Mouse (Mus musculus) testis, adult 2 months (tissue): ENCODE results near the gene Gp1bb.

Experiments used
- CTCF ChIP-seq: fragments of 200-500 bp; IDR thresholded peaks from 2 replicates; pipeline ENCODE4 v1.5.1; 2012; ENCODE audit warnings: low read depth, mild to moderate bottlenecking, inconsistent platforms, low read length, moderate library complexity; ENCODE audit not compliant: control insufficient read depth, insufficient read depth, insufficient replicate concordance
- POLR2A ChIP-seq: fragments of 200-500 bp; IDR thresholded peaks from 2 replicates; pipeline ENCODE4 v1.6.1; 2012; ENCODE audit warnings: low read depth, mild to moderate bottlenecking, inconsistent platforms, low read length, moderate library complexity; ENCODE audit not compliant: control insufficient read depth

DNA sequence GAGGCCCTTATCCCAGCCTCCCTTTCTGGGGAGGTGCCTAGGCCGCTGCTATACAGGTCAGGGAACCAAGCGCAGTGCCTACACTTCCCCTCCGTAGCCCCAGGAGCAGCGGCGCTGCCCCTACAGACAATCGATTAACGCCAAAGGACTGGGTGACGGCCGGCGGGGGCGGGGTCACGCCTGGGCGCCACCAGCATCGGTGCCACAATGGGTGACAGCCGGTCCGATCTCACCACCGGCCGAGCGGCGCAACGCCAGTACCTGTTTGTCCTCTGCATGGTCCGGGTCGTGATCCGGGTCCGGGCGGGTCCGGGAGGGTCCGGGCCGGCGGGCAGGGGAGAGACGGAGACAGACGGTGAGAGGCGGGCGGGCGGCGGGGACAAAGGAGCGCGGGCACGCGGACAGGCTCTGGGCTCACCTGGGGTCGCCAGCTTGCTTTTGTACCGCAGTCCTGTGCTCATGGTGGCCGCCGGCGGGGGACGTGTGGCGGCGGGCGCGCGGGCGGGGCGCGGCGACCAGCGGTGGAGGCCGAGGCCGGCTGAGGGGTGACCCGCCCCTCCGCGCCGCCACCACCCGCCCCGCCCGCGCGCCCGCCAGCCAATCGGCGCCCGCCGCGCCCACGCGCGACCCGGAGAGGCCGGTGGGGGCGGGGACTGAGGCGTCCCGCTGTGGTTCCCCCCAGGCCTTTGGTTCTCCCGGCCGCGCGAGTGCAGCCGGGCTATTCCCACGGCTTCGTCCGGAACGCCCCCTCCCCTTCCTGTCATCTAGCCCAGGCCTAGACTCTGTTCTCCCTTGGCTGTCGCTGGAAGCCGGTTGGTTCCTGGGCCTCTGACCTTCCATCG lies 7.4 kb upstream of the Gp1bb start, which contains the start of gene Sept5:
- TF ChIP-seq CTCF (no peak), POLR2A (no peak)
